Comparison of ENCODE assay signal across 16 mouse cellular contexts in genomic region chr13:44982799-44983198, GRCm38 (mm10).
"Had no signal": no experiment of that assay in that cellular context is flagged by ENCODE, and none has a peak within 500 bp of the region (broad histone marks: within the 10 kb centered on the region; RNA-seq: fewer than 3 reads in every experiment).

No protein-coding gene starts in this region.

- H3K4me2 ChIP-seq: kidney, embryonic 15.5 days; limb, embryonic 13.5 days; liver, embryonic 13.5 days; midbrain, embryonic 13.5 days had no signal

- H3K27ac ChIP-seq: hindbrain, postnatal 0 days; kidney, embryonic 15.5 days; limb, embryonic 13.5 days; liver, embryonic 13.5 days; midbrain, embryonic 13.5 days had no signal

- H3K4me1 ChIP-seq: midbrain, embryonic 13.5 days had no signal

- H3K9ac ChIP-seq: kidney, embryonic 15.5 days; limb, embryonic 13.5 days; liver, embryonic 13.5 days; midbrain, embryonic 13.5 days had no signal

- H3K4me3 ChIP-seq: kidney, embryonic 15.5 days; limb, embryonic 13.5 days; liver, embryonic 13.5 days; midbrain, embryonic 13.5 days; myocyte had no signal

- H3K27me3 ChIP-seq: kidney, embryonic 15.5 days; limb, embryonic 13.5 days; liver, embryonic 13.5 days; midbrain, embryonic 13.5 days had no signal

- ATAC-seq: hindbrain, postnatal 0 days; lung, postnatal 0 days; midbrain, embryonic 13.5 days had no signal

- DNase-seq: kidney, adult 18-20 months; kidney, postnatal 14 days; layer of hippocampus, adult 9-11 months; left cerebral cortex, postnatal 4 days; liver, embryonic 13.5 days; lung, adult 2 months; lung, postnatal 36 days; retina, postnatal 1 day; right cerebral cortex, postnatal 14 days; thymus, postnatal 4 days had no signal

- H3K9me3 ChIP-seq: kidney, embryonic 15.5 days; limb, embryonic 13.5 days; liver, embryonic 13.5 days; midbrain, embryonic 13.5 days had no signal
